Mouse (Mus musculus) forebrain, postnatal 0 days (tissue): ENCODE measurements around the gene AC161166.1. TPM values are rescaled to one million over a fixed set of nuclear protein-coding genes. Genes with fewer than 3 reads are reported as not detected.
"Not testable (repeated sequence)": the region's sequence is repeated elsewhere in the genome, so short reads cannot be mapped to it uniquely, and the experiment has no call there.

Source experiments
- ATAC-seq: fragments of 200-750 bp; cut with Nextera tagmentation; 2 replicates; pipeline ENCODE4 v1.8.0; 2017; ENCODE audit warnings: mild to moderate bottlenecking, moderate library complexity
- DNase-seq: peaks from one replicate; pipeline ENCODE4 v3.0.0-alpha.2; 2015
- H3K27ac ChIP-seq: fragments of 300-500 bp; sonication (generic); 2 replicates; pipeline ENCODE4 v1.5.1; 2014; ENCODE audit warnings: low read depth, mild to moderate bottlenecking, antibody characterized with exemption, low read length, moderate library complexity, mixed read lengths
- H3K27me3 ChIP-seq: fragments of 300-500 bp; sonication (generic); 2 replicates; pipeline ENCODE4 v1.6.1; 2014; ENCODE audit warnings: mild to moderate bottlenecking, low read length, mixed read lengths; ENCODE audit not compliant: insufficient read depth
- H3K36me3 ChIP-seq: fragments of 300-500 bp; sonication (generic); 2 replicates; pipeline ENCODE4 v1.6.1; 2014; ENCODE audit warnings: mild to moderate bottlenecking, moderate library complexity; ENCODE audit not compliant: insufficient read depth
- H3K4me1 ChIP-seq: fragments of 300-500 bp; sonication (generic); 2 replicates; pipeline ENCODE4 v1.6.1; 2014; ENCODE audit warnings: antibody characterized with exemption; ENCODE audit not compliant: insufficient read depth
- H3K4me2 ChIP-seq: fragments of 300-500 bp; sonication (generic); 2 replicates; pipeline ENCODE4 v1.6.1; 2014; ENCODE audit warnings: low read depth, mild to moderate bottlenecking, moderate library complexity
- H3K4me3 ChIP-seq: fragments of 300-500 bp; sonication (generic); 2 replicates; pipeline ENCODE4 v1.5.1; 2014; ENCODE audit warnings: low read depth, low read length, mixed read lengths
- H3K9ac ChIP-seq: fragments of 300-500 bp; sonication (generic); 2 replicates; pipeline ENCODE4 v1.6.1; 2014; ENCODE audit warnings: mild to moderate bottlenecking
- H3K9me3 ChIP-seq: fragments of 300-500 bp; sonication (generic); 2 replicates; pipeline ENCODE4 v1.6.1; 2016; ENCODE audit warnings: low read length
- CTCF ChIP-seq: sonication (generic); IDR thresholded peaks from 2 replicates; pipeline ENCODE4 v1.5.1; 2016; ENCODE audit warnings: antibody characterized with exemption, control low read depth, low read depth
- WGBS: fragments of 180-500 bp; shearing (Covaris S2); extraction: QIAGEN DNeasy Blood & Tissue Kit; methylation state at CpG from one replicate; pipeline ENCODE4 v1.1.7; 2014; 5-methylcytosine and 5-hydroxymethylcytosine counted together
- polyA plus RNA-seq: library from polyadenylated mRNA; unstranded; fragments of >200 nt; fragmentation: Nextera tagmentation; extraction: Ambion mirVana; gene quantifications from 2 replicates; pipeline ENCODE4 v1.2.1, GENCODE M21; 2015
- total RNA-seq: library from RNA; depleted of rRNA; stranded (reverse); fragments of >200 nt; gene quantifications from 2 replicates; pipeline ENCODE4 v1.2.3, GENCODE M21; 2014

Gene AC161166.1
- total and polyA plus RNA-seq, 2 experiments from 2014 or later, result 0.31 TPM; not detected in 1

DNA sequence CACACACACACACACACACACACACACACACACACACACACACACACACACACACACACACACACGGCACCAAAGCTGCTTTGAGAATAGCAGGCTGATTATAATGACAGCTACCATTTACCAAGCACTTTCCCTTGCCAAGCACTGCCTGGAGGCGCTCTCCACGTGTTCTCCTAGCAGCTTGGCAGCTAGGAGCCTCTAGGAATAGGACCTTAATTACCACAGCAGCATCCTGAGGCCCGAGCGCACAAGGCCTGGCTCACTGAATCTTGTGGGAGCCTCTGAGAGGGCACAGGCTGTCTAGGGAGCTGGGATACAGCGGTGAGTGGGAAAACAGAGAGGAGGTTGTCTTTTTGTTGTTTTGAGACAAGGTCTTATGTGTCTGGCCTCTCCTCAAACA, 5.4 kb upstream of the AC161166.1 start:
- TF ChIP-seq CTCF, result no peak
- Histone ChIP-seq H3K9me3 (no peaks in the 10 kb centered on the region), H3K27ac (peak overlapping the region; percentile 77), H3K4me1 (no peaks in the 10 kb centered on the region), H3K27me3 (no peaks in the 10 kb centered on the region), H3K4me2 (no peak overlapping the region), H3K36me3 (peaks cover 11% of the 10 kb centered on the region), H3K4me3 (no peak overlapping the region), H3K9ac (no peak overlapping the region)
- peak; percentile 74 for DNase-seq
- 29% methylated on average over 6 of the region's 6 CpGs for WGBS
- ATAC-seq, result peak; percentile 82

DNA sequence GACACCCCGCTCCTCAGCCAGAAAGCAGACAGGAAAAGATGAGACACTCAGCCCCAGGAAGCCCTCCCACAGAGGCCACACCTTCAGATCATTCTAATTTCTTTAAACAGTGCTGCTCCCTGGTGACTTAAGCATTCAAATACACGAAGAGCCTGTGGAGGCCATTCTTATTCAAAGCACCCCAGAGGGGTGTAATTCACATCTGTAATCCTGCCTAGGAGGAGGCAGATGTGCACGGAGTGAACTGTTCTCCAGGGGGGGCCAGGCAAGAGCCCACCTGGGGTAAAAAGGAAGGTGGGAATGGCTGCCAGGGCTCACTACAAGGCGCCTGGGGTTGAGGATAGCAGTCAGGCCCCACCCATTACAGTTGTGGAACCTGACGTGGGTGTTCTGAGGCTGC, 4.8 kb upstream of the AC161166.1 start:
- Histone ChIP-seq H3K4me1 (no peaks in the 10 kb centered on the region), H3K36me3 (peaks cover 13% of the 10 kb centered on the region), H3K4me2 (no peak overlapping the region), H3K9ac (no peak overlapping the region), H3K4me3 (no peak overlapping the region), H3K9me3 (no peaks in the 10 kb centered on the region), H3K27ac (peak overlapping the region; percentile 50; the same call in 1 of the 2 replicates), H3K27me3 (no peaks in the 10 kb centered on the region)
- no peak for TF ChIP-seq CTCF
- 39% methylated on average over 5 of the region's 5 CpGs for WGBS
- ATAC-seq (peak; percentile 9; the same call in 1 of the 2 replicates), DNase-seq (no peak)

DNA sequence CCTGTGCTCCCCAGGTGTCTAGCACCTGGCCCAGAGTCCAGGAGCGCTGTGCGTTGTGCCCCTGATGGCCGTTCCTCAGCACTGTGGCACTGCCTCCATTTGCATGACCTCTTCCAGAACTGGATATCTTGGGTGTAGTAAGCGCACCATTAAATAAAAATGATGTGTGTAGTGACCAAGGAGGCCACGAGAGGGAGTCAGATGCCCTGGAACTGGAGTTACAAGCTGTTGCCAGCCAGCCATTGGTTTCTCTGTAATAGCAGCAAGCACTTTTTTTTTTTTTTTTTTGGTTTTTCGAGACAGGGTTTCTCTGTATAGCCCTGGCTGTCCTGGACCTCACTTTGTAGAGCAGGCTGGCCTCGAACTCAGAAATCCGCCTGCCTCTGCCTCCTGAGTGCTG, 4.1 kb upstream of the AC161166.1 start:
- H3K9me3 ChIP-seq, H3K9ac ChIP-seq, H3K27me3 ChIP-seq, H3K4me1 ChIP-seq, H3K4me2 ChIP-seq, H3K4me3 ChIP-seq, H3K27ac ChIP-seq: not testable (repeated sequence)
- H3K36me3 ChIP-seq, result peaks cover 18% of the 10 kb centered on the region
- peak; percentile 64 for DNase-seq
- peak; percentile 12; the same call in 1 of the 2 replicates for ATAC-seq
- 57% methylated on average over 8 of the region's 8 CpGs for WGBS
- TF ChIP-seq CTCF, result peak; percentile 56

- Histone ChIP-seq H3K27me3 (no peaks in the 10 kb centered on the region), H3K36me3 (peaks cover 22% of the 10 kb centered on the region), H3K9ac (peak overlapping the region; percentile 94), H3K4me1 (peaks cover 18% of the 10 kb centered on the region), H3K4me2 (peak overlapping the region; percentile 71), H3K9me3 (no peaks in the 10 kb centered on the region), H3K4me3 (peak overlapping the region; percentile 67), H3K27ac (peak overlapping the region; percentile 100)
- no peak for TF ChIP-seq CTCF
- 1% methylated on average over 20 of the region's 20 CpGs for whole genome bisulfite sequencing
- ATAC-seq (0 out of 2 replicates have a peak, but pooled peaks have one; percentile 1), DNase-seq (no peak)
Measured at GRCm38 (mm10) chr7:24507726-24508114, 4.5 kb downstream of the AC161166.1 start.

DNA sequence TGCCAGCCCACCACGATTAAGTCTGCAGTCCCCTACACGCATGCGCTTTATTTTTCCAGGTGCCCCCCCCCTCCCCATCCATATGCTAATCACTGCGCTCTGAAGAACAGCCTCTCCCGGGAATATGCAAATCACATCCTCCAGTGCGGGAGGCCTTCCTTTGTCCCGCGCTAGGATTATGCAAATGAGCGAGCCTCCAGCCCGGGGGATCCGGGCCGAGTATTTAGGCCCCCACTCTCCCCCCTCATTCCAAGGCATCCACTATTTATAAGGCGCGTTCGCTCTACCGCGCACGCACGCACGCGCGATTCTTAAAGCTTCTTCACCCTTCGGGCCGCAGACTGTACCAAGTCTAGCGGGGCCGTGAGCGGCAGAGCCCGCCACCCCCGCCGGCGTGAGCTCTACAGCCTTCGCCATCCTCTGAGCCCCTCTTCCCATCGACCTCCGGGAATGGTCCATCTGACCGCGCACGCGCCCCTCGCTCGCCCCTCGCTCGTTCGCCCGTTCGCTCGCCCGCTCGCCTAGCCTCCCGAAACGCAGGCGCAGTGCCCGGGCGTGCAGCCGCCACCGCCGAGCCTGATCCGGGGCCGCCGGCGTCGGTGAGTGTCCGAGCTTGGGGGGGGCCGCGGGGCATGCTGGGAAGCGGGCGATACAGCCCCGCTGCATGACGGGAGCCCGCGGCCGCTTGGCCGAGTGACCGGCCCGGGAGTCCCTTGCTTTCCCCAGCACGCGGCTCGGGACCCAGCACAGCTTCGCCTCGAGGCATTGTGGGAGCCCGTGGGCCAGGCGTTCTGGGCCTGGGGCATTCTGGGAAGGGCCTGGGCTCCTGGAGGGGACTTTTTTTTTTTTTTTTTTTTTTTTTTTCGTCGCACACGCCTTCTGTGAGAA, 5.2 kb downstream of the AC161166.1 start, which contains the start of gene Zfp428:
Gene Zfp428 (plus strand): TSS at position 169 of the 888 bp plus-strand sequence.
- DNase-seq, result peak; percentile 95
- peak within 1 kb of the TSS; percentile 94 for H3K9ac ChIP-seq
- no peak for TF ChIP-seq CTCF
- H3K4me1 ChIP-seq, result peaks cover 18% of the 10 kb centered on the region
- H3K4me2 ChIP-seq, result peak within 1 kb of the TSS; percentile 71
- no peaks in the 10 kb centered on the region for H3K27me3 ChIP-seq
- H3K36me3 ChIP-seq, result peaks cover 26% of the 10 kb centered on the region
- peak within 1 kb of the TSS; percentile 67 for H3K4me3 ChIP-seq
- WGBS, result 3% methylated on average over 83 of the region's 84 CpGs
- peak within 1 kb of the TSS; percentile 100 for H3K27ac ChIP-seq
- ATAC-seq, result peak; percentile 89
- H3K9me3 ChIP-seq, result no peaks in the 10 kb centered on the region

GRCm38 (mm10) chr7:24506476-24506837, 5.8 kb downstream of the AC161166.1 start:
- H3K4me3 ChIP-seq, result peak overlapping the region; percentile 67
- peak overlapping the region; percentile 94 for H3K9ac ChIP-seq
- H3K36me3 ChIP-seq, result peaks cover 28% of the 10 kb centered on the region
- peak; percentile 20 for ATAC-seq
- no peak for TF ChIP-seq CTCF
- no peaks in the 10 kb centered on the region for H3K27me3 ChIP-seq
- H3K4me2 ChIP-seq, result peak overlapping the region; percentile 71
- H3K9me3 ChIP-seq, result no peaks in the 10 kb centered on the region
- DNase-seq, result no peak
- WGBS, result 1% methylated on average over 12 of the region's 12 CpGs
- peak overlapping the region; percentile 100 for H3K27ac ChIP-seq
- peaks cover 18% of the 10 kb centered on the region for H3K4me1 ChIP-seq

DNA sequence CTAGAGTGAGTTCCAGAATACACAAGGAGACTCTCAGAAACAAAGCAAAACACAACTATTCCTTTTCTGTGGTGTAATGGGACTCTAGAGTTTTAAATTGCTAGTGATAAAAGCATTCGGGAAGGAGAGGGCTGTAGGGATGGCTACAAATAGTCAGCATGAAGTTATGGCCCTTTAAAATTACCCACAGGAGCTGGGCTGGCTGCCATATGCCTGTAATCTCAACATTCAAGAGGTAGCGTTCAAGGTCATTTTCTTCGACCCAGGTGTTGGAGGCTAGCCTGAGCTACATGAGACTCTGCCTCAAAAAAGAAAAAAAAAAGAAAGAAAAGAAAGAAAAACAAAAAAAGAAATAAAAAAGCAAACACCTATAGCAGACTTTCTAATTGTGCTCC, 6.2 kb downstream of the AC161166.1 start:
- DNase-seq (no peak), ATAC-seq (no peak)
- WGBS, result 10% methylated on average over 3 of the region's 3 CpGs
- Histone ChIP-seq H3K27me3 (no peaks in the 10 kb centered on the region), H3K4me3 (peak overlapping the region; percentile 67), H3K9me3 (no peaks in the 10 kb centered on the region), H3K36me3 (peaks cover 28% of the 10 kb centered on the region), H3K9ac (peak overlapping the region; percentile 94), H3K4me2 (peak overlapping the region; percentile 71), H3K27ac (peak overlapping the region; percentile 100), H3K4me1 (peaks cover 18% of the 10 kb centered on the region)
- TF ChIP-seq CTCF, result no peak
